Mouse (Mus musculus): ENCODE data around the gene Etnppl. TPM values are rescaled to one million over a fixed set of nuclear protein-coding genes. Genes with fewer than 3 reads are reported as not detected.

Gene Etnppl
- total RNA-seq (2023), result not detected

GRCm38 (mm10) chr3:130617439-130617898 is at the start of gene Etnppl:
TSS of gene Etnppl (plus strand) at chr3:130617448.

Other genes with a start within 250 kb of the Etnppl start
- gene Ostc, start 92.0 kb downstream of the Etnppl start, total RNA-seq (2023), result 70.7 TPM
- 1,976 TPM for gene Rpl34, start 113.0 kb downstream of the Etnppl start, total RNA-seq (2023)